Mouse (Mus musculus) spleen, adult 2 months (tissue): Measurements from ENCODE around the gene Sh3gl2. TPM values are rescaled to one million over a fixed set of nuclear protein-coding genes. Genes with fewer than 3 reads are reported as not detected.

Experiments
- DNase-seq, 2 experiments: peaks; one replicate each; pipeline versions ENCODE4 v3.0.0 to v3.0.0-alpha.2; 2012 to 2021; ENCODE audit warnings: low spot score in 2 of 2, low read depth in 1 of 2
- H3K27ac ChIP-seq: fragments of 200-500 bp; 2 replicates; pipeline ENCODE4 v1.5.1; 2012; ENCODE audit warnings: low read length, inconsistent platforms; ENCODE audit not compliant: insufficient read depth
- H3K27me3 ChIP-seq: fragments of 200-500 bp; 2 replicates; pipeline ENCODE4 v1.6.1; 2012; ENCODE audit warnings: mild to moderate bottlenecking, moderate library complexity, low read length, inconsistent platforms; ENCODE audit not compliant: control insufficient read depth, insufficient read depth
- H3K36me3 ChIP-seq: fragments of 200-500 bp; 2 replicates; pipeline ENCODE4 v1.6.1; 2012; ENCODE audit warnings: mild to moderate bottlenecking, low read length, inconsistent platforms; ENCODE audit not compliant: control insufficient read depth, insufficient read depth
- H3K4me1 ChIP-seq: fragments of 200-500 bp; 2 replicates; pipeline ENCODE4 v1.6.1; 2011; ENCODE audit warnings: inconsistent platforms; ENCODE audit not compliant: control insufficient read depth, insufficient read depth, insufficient read length
- H3K4me3 ChIP-seq: fragments of 200-500 bp; 2 replicates; pipeline ENCODE4 v1.5.1; 2011; ENCODE audit warnings: mild to moderate bottlenecking, inconsistent platforms; ENCODE audit not compliant: insufficient read depth, insufficient read length; ENCODE audit errors: extremely low read depth
- CTCF ChIP-seq: fragments of 200-500 bp; IDR thresholded peaks from 2 replicates; pipeline ENCODE4 v1.5.1; 2011; ENCODE audit warnings: mild to moderate bottlenecking, inconsistent platforms; ENCODE audit not compliant: insufficient read depth, insufficient read length, insufficient replicate concordance; ENCODE audit errors: extremely low read depth
- POLR2A ChIP-seq: fragments of 200-500 bp; IDR thresholded peaks from 2 replicates; pipeline ENCODE4 v1.6.1; 2011; ENCODE audit warnings: low read depth, low read length, inconsistent platforms
- WGBS: fragments of 180-500 bp; shearing (Covaris S2); methylation state at CpG from one replicate; pipeline ENCODE4 v1.1.7; 2018; 5-methylcytosine and 5-hydroxymethylcytosine counted together
- polyA plus RNA-seq: library from polyadenylated mRNA; depleted of rRNA; stranded (reverse); fragments of >200 nt; gene quantifications from 2 replicates; pipeline ENCODE4 v1.2.3, GENCODE M21; 2012

Sh3gl2 gene
- polyA plus RNA-seq, 1 experiment, result 0.12 TPM

DNA sequence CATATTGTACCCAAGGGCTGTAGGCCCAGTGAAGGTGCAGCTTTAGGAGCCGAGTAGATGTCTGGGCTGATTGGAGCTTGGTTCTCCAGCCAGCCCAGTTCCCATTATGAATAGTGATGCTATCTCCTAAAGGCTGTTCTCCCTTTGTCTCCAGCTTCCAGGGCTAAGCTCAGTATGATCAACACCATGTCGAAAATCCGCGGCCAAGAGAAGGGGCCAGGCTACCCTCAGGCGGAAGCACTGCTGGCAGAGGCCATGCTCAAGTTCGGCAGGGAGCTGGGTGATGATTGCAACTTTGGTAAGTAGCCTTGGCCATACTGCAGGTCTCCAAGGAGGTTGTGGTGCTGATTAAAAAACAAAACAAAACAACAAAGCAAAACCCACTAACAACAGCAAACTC is 171.3 kb downstream of the Sh3gl2 start:
- 90% methylated on average over 6 of the region's 6 CpGs for WGBS
- Histone ChIP-seq H3K27me3 (no peaks in the 10 kb centered on the region), H3K27ac (no peak overlapping the region), H3K4me3 (no peak overlapping the region), H3K4me1 (no peaks in the 10 kb centered on the region), H3K36me3 (no peaks in the 10 kb centered on the region)
- no peak for DNase-seq
- TF ChIP-seq CTCF (no peak), POLR2A (no peak)

DNA sequence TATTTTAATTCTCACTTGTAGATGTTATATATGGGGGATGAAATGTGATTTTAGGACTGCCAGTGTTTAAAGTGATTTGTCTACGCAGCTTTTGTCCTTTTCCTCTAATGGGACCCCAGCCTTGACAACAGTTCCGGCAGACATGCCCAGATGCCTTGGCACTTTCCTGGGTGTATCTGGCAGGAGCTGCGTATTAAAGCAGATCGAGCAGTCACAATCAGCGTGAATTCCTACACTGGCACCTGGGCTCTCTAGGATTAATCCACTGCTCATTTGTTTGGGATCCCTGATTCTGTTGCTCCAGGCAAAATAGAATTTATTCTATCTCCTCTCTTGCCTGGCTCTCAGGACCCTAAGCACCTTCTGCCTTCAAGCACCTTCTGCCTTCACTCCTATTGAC is 171.7 kb downstream of the Sh3gl2 start:
- Histone ChIP-seq H3K4me1 (no peaks in the 10 kb centered on the region), H3K27ac (no peak overlapping the region), H3K36me3 (no peaks in the 10 kb centered on the region), H3K27me3 (no peaks in the 10 kb centered on the region), H3K4me3 (no peak overlapping the region)
- WGBS, result 95% methylated on average over 5 of the region's 5 CpGs
- TF ChIP-seq CTCF, result no peak
- TF ChIP-seq POLR2A, result no peak
- no peak for DNase-seq

- H3K4me1 ChIP-seq, result no peaks in the 10 kb centered on the region
- H3K27me3 ChIP-seq, result no peaks in the 10 kb centered on the region
- no peak for TF ChIP-seq CTCF
- TF ChIP-seq POLR2A, result no peak
- 74% methylated on average over 5 of the region's 5 CpGs for WGBS
- H3K27ac ChIP-seq, result no peak overlapping the region
- no peak overlapping the region for H3K4me3 ChIP-seq
- DNase-seq, result no peak
- no peaks in the 10 kb centered on the region for H3K36me3 ChIP-seq
These were observed 180.3 kb downstream of the Sh3gl2 start for GRCm38 (mm10) chr4:85385241-85385640.

- WGBS, result 92% methylated on average over 6 of the region's 6 CpGs
- H3K36me3 ChIP-seq, result no peaks in the 10 kb centered on the region
- no peaks in the 10 kb centered on the region for H3K27me3 ChIP-seq
- no peak overlapping the region for H3K27ac ChIP-seq
- no peak for DNase-seq
- no peak for TF ChIP-seq POLR2A
- no peak for TF ChIP-seq CTCF
- no peak overlapping the region for H3K4me3 ChIP-seq
- no peaks in the 10 kb centered on the region for H3K4me1 ChIP-seq
These were observed 182.8 kb downstream of the Sh3gl2 start for GRCm38 (mm10) chr4:85387676-85388075.

GRCm38 (mm10) chr4:85391795-85392194 is 186.9 kb downstream of the Sh3gl2 start:
- no peak for DNase-seq
- Histone ChIP-seq H3K4me1 (no peaks in the 10 kb centered on the region), H3K27ac (no peak overlapping the region), H3K27me3 (no peaks in the 10 kb centered on the region), H3K36me3 (no peaks in the 10 kb centered on the region), H3K4me3 (no peak overlapping the region)
- TF ChIP-seq POLR2A (no peak), CTCF (no peak)
- WGBS, result 42% methylated on average over 1 of the region's 1 CpGs

GRCm38 (mm10) chr4:85398765-85399164 is 193.8 kb downstream of the Sh3gl2 start:
- no peak for DNase-seq
- Histone ChIP-seq H3K4me1 (no peaks in the 10 kb centered on the region), H3K27ac (no peak overlapping the region), H3K4me3 (no peak overlapping the region), H3K36me3 (no peaks in the 10 kb centered on the region), H3K27me3 (no peaks in the 10 kb centered on the region)
- TF ChIP-seq CTCF, result no peak
- no peak for TF ChIP-seq POLR2A
- 85% methylated on average over 8 of the region's 8 CpGs for WGBS

GRCm38 (mm10) chr4:85402823-85403222 is 197.9 kb downstream of the Sh3gl2 start:
- no peak overlapping the region for H3K27ac ChIP-seq
- DNase-seq, result no peak
- WGBS, result 31% methylated on average over 4 of the region's 4 CpGs
- H3K4me1 ChIP-seq, result no peaks in the 10 kb centered on the region
- H3K27me3 ChIP-seq, result no peaks in the 10 kb centered on the region
- H3K36me3 ChIP-seq, result no peaks in the 10 kb centered on the region
- TF ChIP-seq POLR2A (no peak), CTCF (peak; percentile 14; the same call in 1 of the 2 replicates)
- H3K4me3 ChIP-seq, result no peak overlapping the region
